Mouse (Mus musculus) lung, postnatal 0 days (tissue): ENCODE measurements around the gene Zyx.

Experiments used
- CTCF ChIP-seq: IDR thresholded peaks from 2 replicates; pipeline ENCODE4 v1.5.1; 2016; ENCODE audit warnings: antibody characterized with exemption, mild to moderate bottlenecking
- EP300 ChIP-seq: IDR thresholded peaks from 2 replicates; pipeline ENCODE4 v1.6.1; 2016; ENCODE audit warnings: antibody characterized with exemption, mild to moderate bottlenecking, control low read depth

GRCm38 (mm10) chr6:42372001-42372400 is 22.6 kb downstream of the Zyx start:
- no peak for TF ChIP-seq CTCF
- no peak for TF ChIP-seq EP300
